ENCODE assay signal across 34 mouse cellular contexts in the genomic region with DNA sequence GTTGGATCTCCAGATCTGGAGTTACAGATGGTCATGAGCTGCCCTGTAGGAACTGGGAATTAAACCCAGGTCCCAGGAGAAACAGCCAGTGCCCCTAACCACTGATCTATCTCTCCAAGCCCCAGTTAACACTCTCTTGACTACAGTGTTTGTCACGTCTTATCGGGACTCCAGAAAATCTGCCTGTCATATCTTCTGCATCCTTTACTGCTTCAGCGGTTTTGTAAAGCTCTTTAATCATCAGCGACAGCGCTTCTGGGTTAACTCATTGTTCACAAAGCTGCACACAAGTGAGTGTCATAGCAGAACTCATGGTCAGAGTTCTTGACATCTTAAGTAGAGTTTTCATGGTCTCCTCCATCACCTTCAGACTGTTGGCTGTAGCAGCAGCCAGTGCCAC. TPM values are rescaled to one million over a fixed set of nuclear protein-coding genes. Genes with fewer than 3 reads are reported as not detected.
DNase-seq lines count a peak whose midpoint lies in the region; ATAC-seq lines count a peak whose summit lies in the region.
"Had no signal": no experiment of that assay in that cellular context is flagged by ENCODE, and none has a peak within 500 bp of the region (broad histone marks: within the 10 kb centered on the region; RNA-seq: fewer than 3 reads in every experiment).

No protein-coding gene starts in this region.

- DNase-seq in liver, embryonic 11.5 days (ENCODE audit: low spot score): no peak
- peak; percentile 39 for DNase-seq in retina, postnatal 1 day
- no peak for DNase-seq in retina, embryonic 14.5 days (ENCODE audit: low spot score)
- DNase-seq in adrenal gland, adult 2 months: no peak
- DNase-seq: adrenal gland, postnatal 10 days; B cell, adult 2 months; cerebellum, adult 11 months; cerebellum, adult 2 months; cerebellum, adult 9-11 months; cerebellum, postnatal 25 days; embryo, embryonic 11 days; gastrocnemius, postnatal 10 days; gastrocnemius, postnatal 36 days; heart, adult 2 months; heart, postnatal 10 days; heart, postnatal 36 days had no signal

- no peaks in the 10 kb centered on the region for H3K9me3 ChIP-seq in liver, embryonic 12.5 days (replicated peaks)
- H3K9me3 ChIP-seq in liver, embryonic 11.5 days (ENCODE audit: control insufficient read depth, low read length): no peaks in the 10 kb centered on the region
- no peaks in the 10 kb centered on the region for H3K9me3 ChIP-seq in liver, embryonic 16.5 days (replicated peaks; ENCODE audit: control insufficient read depth, low read length)
- H3K9me3 ChIP-seq: embryonic facial prominence, embryonic 10.5 days; embryonic facial prominence, embryonic 13.5 days; forebrain, embryonic 12.5 days; forebrain, embryonic 15.5 days; heart, embryonic 15.5 days; hindbrain, embryonic 10.5 days; hindbrain, embryonic 13.5 days had no signal

- H3K27ac ChIP-seq in liver, embryonic 12.5 days: peak overlapping the region; percentile 46
- no peak overlapping the region for H3K27ac ChIP-seq in liver, embryonic 11.5 days (ENCODE audit: low read depth, low read length)
- no peak overlapping the region for H3K27ac ChIP-seq in liver, embryonic 16.5 days (ENCODE audit: low read length)
- H3K27ac ChIP-seq: embryonic facial prominence, embryonic 10.5 days; embryonic facial prominence, embryonic 13.5 days; forebrain, embryonic 12.5 days; forebrain, embryonic 15.5 days; heart, adult 2 months; heart, embryonic 15.5 days; hindbrain, embryonic 10.5 days; hindbrain, embryonic 13.5 days had no signal

- no peaks in the 10 kb centered on the region for H3K27me3 ChIP-seq in liver, embryonic 12.5 days (replicated peaks)
- H3K27me3 ChIP-seq in liver, embryonic 11.5 days (replicated peaks; ENCODE audit: control insufficient read depth, insufficient read depth, low read length): no peaks in the 10 kb centered on the region
- no peaks in the 10 kb centered on the region for H3K27me3 ChIP-seq in liver, embryonic 16.5 days (ENCODE audit: control insufficient read depth, insufficient read depth, low read depth, low read length)
- H3K27me3 ChIP-seq: embryonic facial prominence, embryonic 13.5 days; forebrain, embryonic 12.5 days; forebrain, embryonic 15.5 days; heart, embryonic 15.5 days; hindbrain, embryonic 13.5 days had no signal

- peaks cover 82% of the 10 kb centered on the region for H3K4me1 ChIP-seq in liver, embryonic 12.5 days
- H3K4me1 ChIP-seq in liver, embryonic 11.5 days (replicated peaks; ENCODE audit: control insufficient read depth, insufficient read depth, low read length): peaks cover 39% of the 10 kb centered on the region
- peaks cover 38% of the 10 kb centered on the region for H3K4me1 ChIP-seq in liver, embryonic 16.5 days (ENCODE audit: control insufficient read depth, low read depth, low read length)
- H3K4me1 ChIP-seq: forebrain, embryonic 15.5 days had no signal

- no peak for ATAC-seq in liver, embryonic 12.5 days
- ATAC-seq in liver, embryonic 11.5 days (replicated peaks; ENCODE audit: low FRiP score): no peak
- ATAC-seq in liver, embryonic 16.5 days (ENCODE audit: low read depth): 0 out of 2 replicates have a peak, but pooled peaks have one; percentile 14
- ATAC-seq in megakaryocyte-erythroid progenitor cell, adult 5-6 weeks (replicated peaks; ENCODE audit: low FRiP score, low TSS enrichment, poor library complexity, severe bottlenecking): 0 out of 2 replicates have a peak, but pooled peaks have one; percentile 16
- no peak for ATAC-seq in inflammation-experienced regulatory T-cells, adult 6 months
- ATAC-seq: activated CD4-positive, CD25-positive, alpha-beta regulatory T cell, adult 4 months; forebrain, embryonic 15.5 days; hindbrain, embryonic 16.5 days had no signal

- no peak overlapping the region for H3K4me2 ChIP-seq in liver, embryonic 12.5 days
- H3K4me2 ChIP-seq in liver, embryonic 11.5 days: no peak overlapping the region; the same call in 1 of the 2 replicates
- no peak overlapping the region for H3K4me2 ChIP-seq in liver, embryonic 16.5 days (ENCODE audit: low read depth, low read length)
- H3K4me2 ChIP-seq: embryonic facial prominence, embryonic 13.5 days; forebrain, embryonic 12.5 days; forebrain, embryonic 15.5 days; heart, embryonic 11.5 days; heart, embryonic 15.5 days; hindbrain, embryonic 13.5 days had no signal

- no peaks in the 10 kb centered on the region for H3K36me3 ChIP-seq in liver, embryonic 12.5 days
- no peaks in the 10 kb centered on the region for H3K36me3 ChIP-seq in liver, embryonic 11.5 days (ENCODE audit: control insufficient read depth, insufficient read depth, low read length)
- no peaks in the 10 kb centered on the region for H3K36me3 ChIP-seq in liver, embryonic 16.5 days (ENCODE audit: control insufficient read depth, insufficient read depth)
- H3K36me3 ChIP-seq: embryonic facial prominence, embryonic 10.5 days; embryonic facial prominence, embryonic 13.5 days; forebrain, embryonic 12.5 days; forebrain, embryonic 15.5 days; heart, embryonic 15.5 days; hindbrain, embryonic 10.5 days; hindbrain, embryonic 13.5 days had no signal

- no peak overlapping the region for H3K9ac ChIP-seq in liver, embryonic 12.5 days
- H3K9ac ChIP-seq in liver, embryonic 11.5 days (ENCODE audit: low read depth, low read length): no peak overlapping the region
- H3K9ac ChIP-seq in liver, embryonic 16.5 days (ENCODE audit: low read depth, low read length): no peak overlapping the region
- H3K9ac ChIP-seq: embryonic facial prominence, embryonic 13.5 days; forebrain, embryonic 12.5 days; forebrain, embryonic 15.5 days; heart, embryonic 15.5 days; hindbrain, embryonic 13.5 days had no signal

- H3K4me3 ChIP-seq in liver, embryonic 12.5 days: no peak overlapping the region
- no peak overlapping the region for H3K4me3 ChIP-seq in liver, embryonic 11.5 days (ENCODE audit: low read depth, low read length)
- H3K4me3 ChIP-seq in liver, embryonic 16.5 days (ENCODE audit: low read depth, low read length): no peak overlapping the region
- H3K4me3 ChIP-seq: embryonic facial prominence, embryonic 10.5 days; embryonic facial prominence, embryonic 13.5 days; erythroblast, embryonic 14.5 days; forebrain, embryonic 12.5 days; forebrain, embryonic 15.5 days; heart, adult 2 months; heart, embryonic 15.5 days; hindbrain, embryonic 10.5 days; hindbrain, embryonic 13.5 days had no signal

- 31% methylated on average over 5 of the region's 5 CpGs for WGBS in liver, embryonic 12.5 days (ENCODE audit: insufficient replicate concordance)
- WGBS in liver, embryonic 11.5 days: 49% methylated on average over 5 of the region's 5 CpGs
- 29% methylated on average over 5 of the region's 5 CpGs for WGBS in liver, embryonic 16.5 days (ENCODE audit: insufficient replicate concordance)

RNA-seq across cellular contexts. Expression of a gene that starts 22.1 kb away (rescaled TPM):
- polyA plus RNA-seq in liver, embryonic 12.5 days (2016; fragmentation: Nextera tagmentation; extraction: Ambion mirVana): 0.10 and 0.17 TPM in 2 replicates
- 0.26 and 0.43 TPM in 2 replicates for polyA plus RNA-seq in liver, embryonic 11.5 days (2014; fragmentation: Nextera tagmentation; extraction: Ambion mirVana)
- polyA plus RNA-seq in liver, embryonic 16.5 days (2015; fragmentation: Nextera tagmentation; extraction: Ambion mirVana): 0.02 TPM in 2 replicates
- total RNA-seq in megakaryocyte-erythroid progenitor cell, adult 5-6 weeks (2014; fragmentation: Nextera tagmentation): not detected in 2 replicates
- total RNA-seq in megakaryocyte-erythroid progenitor cell, adult 5-6 weeks (2017): 0.30 TPM in 1 of 2 replicates, not detected in the other
- 10 to 100 TPM in 1 of 2 experiments, 1 to 10 TPM in 1; 9.1 to 15.7 TPM for total RNA-seq in adrenal gland, adult 2 months (2021)
- polyA plus RNA-seq in adrenal gland, adult 2 months (2012; rRNA removed): 4.3 and 4.9 TPM in 2 replicates
- polyA plus RNA-seq in inflammation-experienced regulatory T-cells, adult 6 months (2017; shearing (Covaris generic)): not detected
- total RNA-seq: common myeloid progenitor, adult 5-6 weeks; gastrocnemius, adult 18-20 months; gastrocnemius, postnatal 36 days; granulocyte monocyte progenitor cell, adult 5-6 weeks; heart, adult 2 months had no signal
- polyA plus RNA-seq: activated CD4-positive, CD25-positive, alpha-beta regulatory T cell, adult 4 months had no signal

Comparison
In these comparisons a context has a peak if more than half of its experiments do, and no peak if none do; other contexts are left out.
1. ATAC-seq: peak in liver, embryonic 16.5 days (single experiment) and megakaryocyte-erythroid progenitor cell, adult 5-6 weeks (single experiment); none in liver, embryonic 12.5 days (single experiment), liver, embryonic 11.5 days (single experiment) and inflammation-experienced regulatory T-cells, adult 6 months (single experiment).